Mouse (Mus musculus): ENCODE measurements around the gene Eno1.
"Not testable (repeated sequence)": the region's sequence is repeated elsewhere in the genome, so short reads cannot be mapped to it uniquely, and the experiment has no call there.

DNA sequence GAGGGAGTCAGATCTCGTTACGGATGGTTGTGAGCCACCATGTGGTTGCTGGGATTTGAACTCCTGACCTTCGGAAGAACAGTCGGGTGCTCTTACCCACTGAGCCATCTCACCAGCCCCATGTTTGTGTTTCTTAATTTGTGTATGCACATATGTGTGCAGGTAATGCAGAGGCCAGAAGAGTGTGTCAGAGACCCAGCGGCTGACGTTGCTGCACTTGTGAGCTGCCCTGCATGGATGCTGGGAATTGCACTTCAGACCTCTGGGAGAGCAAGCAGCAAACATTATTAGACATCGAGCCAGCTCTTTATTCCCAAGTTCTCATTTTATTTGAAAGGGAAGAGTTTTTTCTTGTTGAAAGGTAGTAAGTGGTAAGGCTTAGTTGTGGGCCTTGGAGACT, 42.8 kb downstream of the Eno1 start:
- TF ChIP-seq CTCF (IDR thresholded peaks at IDR 0.05; ENCODE audit: low read depth, low read length); POLR2A (IDR thresholded peaks at IDR 0.05; ENCODE audit: insufficient read depth, low read length); EP300 (IDR thresholded peaks at IDR 0.05; ENCODE audit: insufficient read depth, low read depth, low read length): not testable (repeated sequence)
